Mouse (Mus musculus) natural killer cell, adult 2 months (primary cell): Measurements from ENCODE around the gene Styxl1.

ENCODE experiments used
- DNase-seq, 2 experiments: peaks; one replicate each; pipeline ENCODE4 v3.0.0; 2022; ENCODE audit warnings: low spot score in 2 of 2

Gene Styxl1

DNA sequence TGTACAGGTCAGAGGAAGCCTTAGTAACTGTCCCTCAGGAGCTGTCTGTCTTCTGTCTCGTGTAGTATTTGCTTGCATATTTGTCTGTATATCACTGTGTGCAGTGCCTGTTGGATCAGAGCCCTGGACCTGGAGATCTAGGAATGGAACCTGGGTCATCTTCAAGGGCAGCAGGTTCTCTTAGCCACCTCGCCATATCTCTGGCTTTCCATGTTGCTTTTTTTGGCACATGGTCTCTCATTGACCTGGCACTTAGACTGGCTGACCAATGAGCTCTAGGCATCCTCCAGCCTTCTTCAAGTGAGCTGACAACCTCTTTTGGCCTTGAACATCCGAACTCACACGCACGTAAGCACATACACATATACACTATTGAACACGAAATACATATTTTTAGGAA, 76.0 kb downstream of the Styxl1 start:
- DNase-seq: no peak

- DNase-seq: no peak
These were observed 76.6 kb downstream of the Styxl1 start for GRCm38 (mm10) chr5:135701601-135702000.

DNA sequence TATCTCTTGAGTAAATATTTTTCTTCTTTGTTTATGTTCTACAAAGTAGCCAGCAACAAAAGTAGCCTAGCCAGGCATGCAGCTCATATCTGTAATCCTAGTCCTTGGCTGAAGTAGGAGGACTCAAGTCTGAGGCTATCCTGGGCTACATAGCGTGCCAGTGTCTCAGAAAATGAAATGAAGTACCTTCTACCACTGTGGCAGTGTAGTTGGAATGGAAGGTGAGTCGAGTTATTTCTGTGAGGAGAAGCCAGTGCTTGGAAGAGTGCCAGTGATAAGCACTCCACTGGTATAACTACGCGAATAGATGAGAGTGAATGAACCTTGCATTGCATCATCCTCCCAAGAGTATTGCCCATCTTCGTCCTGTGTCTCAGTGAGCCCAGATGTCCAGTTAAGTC, 80.5 kb downstream of the Styxl1 start:
- DNase-seq: no peak
